7 mouse cellular contexts compared by ENCODE assay signal in the genomic region with DNA sequence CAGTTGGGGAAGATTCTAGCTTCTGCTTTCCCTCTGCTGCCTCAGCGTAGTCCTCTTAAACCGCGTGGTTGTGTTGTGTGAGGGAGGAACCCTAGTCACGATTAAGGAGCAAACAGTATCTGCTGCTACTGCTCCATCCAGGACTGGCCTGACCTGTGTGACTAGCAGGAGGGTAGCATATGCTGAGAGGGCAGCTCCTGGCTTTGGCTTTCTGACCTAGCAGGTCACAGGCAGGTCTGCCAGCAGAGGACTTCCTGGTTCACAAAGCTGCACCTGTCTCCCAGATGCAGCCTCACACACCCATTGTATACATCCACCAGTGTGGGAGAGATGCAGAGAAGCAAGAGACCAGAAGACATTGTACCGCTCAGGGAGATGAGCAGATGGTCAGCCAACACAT.
DNase-seq lines count a peak whose midpoint lies in the region; ATAC-seq lines count a peak whose summit lies in the region.

No protein-coding gene starts in this region.

- H3K27me3 ChIP-seq in kidney, embryonic 16.5 days (ENCODE audit: insufficient read depth, low read length) = no peaks in the 10 kb centered on the region

- peak overlapping the region; percentile 63; the same call in 1 of the 2 replicates for H3K27ac ChIP-seq in kidney, embryonic 16.5 days (ENCODE audit: low read length)

- peak overlapping the region; percentile 73 for H3K4me2 ChIP-seq in kidney, embryonic 16.5 days (replicated peaks; ENCODE audit: low read depth, low read length)

- no peak for ATAC-seq in kidney, embryonic 16.5 days (ENCODE audit: low FRiP score, low TSS enrichment)
- ATAC-seq in granulocyte monocyte progenitor cell, adult 5-6 weeks (replicated peaks; ENCODE audit: poor library complexity, severe bottlenecking) = peak; percentile 21; the same call in 1 of the 2 replicates

- no peak for DNase-seq in kidney, postnatal 10 days
- DNase-seq in cerebellum, postnatal 14 days = peak; percentile 35 to 58
- DNase-seq in neural tube, embryonic 10.5 days (ENCODE audit: extremely low spot score, low spot score) = peak; percentile 26
- no peak for DNase-seq in spleen, adult 18-20 months
- no peak for DNase-seq in urinary bladder, postnatal 36 days (ENCODE audit: low spot score in 2 of 2)

- WGBS in kidney, embryonic 16.5 days = 39% methylated on average over 5 of the region's 5 CpGs

- no peak overlapping the region for H3K4me3 ChIP-seq in kidney, embryonic 16.5 days (ENCODE audit: low read length)

- no peak overlapping the region for H3K9ac ChIP-seq in kidney, embryonic 16.5 days (replicated peaks; ENCODE audit: low read length)

- H3K4me1 ChIP-seq in kidney, embryonic 16.5 days (ENCODE audit: insufficient read depth, low read length) = peaks cover 35% of the 10 kb centered on the region

- H3K36me3 ChIP-seq in kidney, embryonic 16.5 days (ENCODE audit: insufficient read depth, low read length) = no peaks in the 10 kb centered on the region

- no peaks in the 10 kb centered on the region for H3K9me3 ChIP-seq in kidney, embryonic 16.5 days (ENCODE audit: low read length)

Comparison
In these comparisons a context has a peak if more than half of its experiments do, and no peak if none do; other contexts are left out.
1. DNase-seq: peak in cerebellum, postnatal 14 days (2 of 2) and neural tube, embryonic 10.5 days (single experiment); none in kidney, postnatal 10 days (single experiment), spleen, adult 18-20 months (0 of 2) and urinary bladder, postnatal 36 days (0 of 2).